Mouse (Mus musculus): Measurements from ENCODE around the gene Zfyve9.
"Not testable (repeated sequence)": the region's sequence is repeated elsewhere in the genome, so short reads cannot be mapped to it uniquely, and the experiment has no call there.

The Zfyve9 gene

DNA sequence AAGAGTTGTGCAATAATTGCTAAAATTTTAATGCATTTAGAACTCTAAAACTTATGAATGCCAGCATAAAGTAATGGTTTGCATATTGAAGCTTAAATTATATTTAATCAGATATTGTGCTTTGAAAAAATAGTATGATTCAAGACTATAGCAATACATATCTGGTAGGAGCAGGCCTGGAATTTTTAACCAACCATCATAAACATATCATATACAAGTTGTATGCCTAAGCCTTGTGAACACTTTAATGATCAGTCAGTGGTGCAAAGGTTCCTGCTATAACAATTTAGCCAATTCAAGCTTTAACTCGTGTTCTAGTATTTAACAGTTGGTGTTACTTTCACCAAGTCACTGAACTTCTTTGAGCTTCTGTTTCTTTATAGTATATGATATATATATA lies 50.1 kb downstream of the Zfyve9 start:
- ATAC-seq (ENCODE audit: insufficient number of reproducible peaks, low FRiP score, low TSS enrichment): no peak

GRCm38 (mm10) chr4:108724102-108724501 lies 56.5 kb downstream of the Zfyve9 start:
- ATAC-seq (ENCODE audit: insufficient number of reproducible peaks, low FRiP score, low TSS enrichment): no peak

- no peak for ATAC-seq (ENCODE audit: insufficient number of reproducible peaks, low FRiP score, low TSS enrichment)
These were observed 59.3 kb downstream of the Zfyve9 start for GRCm38 (mm10) chr4:108721245-108721784.

- no peak for ATAC-seq (ENCODE audit: insufficient number of reproducible peaks, low FRiP score, low TSS enrichment)
These were observed 61.2 kb downstream of the Zfyve9 start, which contains the start of gene 3110021N24Rik for GRCm38 (mm10) chr4:108719349-108719748. TSS of gene 3110021N24Rik (plus strand) at chr4:108719649.

GRCm38 (mm10) chr4:108708209-108708608 lies 72.4 kb downstream of the Zfyve9 start:
- ATAC-seq (ENCODE audit: insufficient number of reproducible peaks, low FRiP score, low TSS enrichment): no peak

GRCm38 (mm10) chr4:108696934-108697333 lies 83.7 kb downstream of the Zfyve9 start:
- no peak for ATAC-seq (ENCODE audit: insufficient number of reproducible peaks, low FRiP score, low TSS enrichment)

DNA sequence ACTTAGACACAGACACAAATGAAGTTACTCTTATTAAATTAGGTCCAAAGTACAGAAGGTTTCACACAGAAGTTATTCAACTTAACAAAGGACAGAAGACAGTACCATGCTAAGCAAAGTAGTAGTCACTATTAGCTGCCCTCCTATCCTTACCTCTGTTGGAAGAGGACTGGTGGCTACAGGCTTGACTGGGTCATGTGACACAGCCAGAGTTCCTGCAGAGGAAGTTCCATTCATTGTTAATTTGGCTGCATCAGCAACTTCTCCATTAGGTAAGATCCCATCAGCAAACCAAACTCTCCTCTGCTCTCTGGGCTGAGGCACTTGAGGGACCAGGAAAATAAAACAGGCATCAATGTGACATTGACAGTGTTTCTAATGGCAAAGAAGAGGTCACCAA lies 89.1 kb downstream of the Zfyve9 start:
- ATAC-seq (ENCODE audit: insufficient number of reproducible peaks, low FRiP score, low TSS enrichment): no peak

- ATAC-seq (ENCODE audit: insufficient number of reproducible peaks, low FRiP score, low TSS enrichment): no peak
These were observed 90.1 kb downstream of the Zfyve9 start for GRCm38 (mm10) chr4:108690479-108690878.

GRCm38 (mm10) chr4:108687098-108687497 lies 93.5 kb downstream of the Zfyve9 start:
- not testable (repeated sequence) for ATAC-seq (ENCODE audit: insufficient number of reproducible peaks, low FRiP score, low TSS enrichment)

GRCm38 (mm10) chr4:108686156-108686555 lies 94.4 kb downstream of the Zfyve9 start:
- ATAC-seq (ENCODE audit: insufficient number of reproducible peaks, low FRiP score, low TSS enrichment): no peak

GRCm38 (mm10) chr4:108664407-108664806 lies 116.2 kb downstream of the Zfyve9 start:
- ATAC-seq (ENCODE audit: insufficient number of reproducible peaks, low FRiP score, low TSS enrichment): no peak

DNA sequence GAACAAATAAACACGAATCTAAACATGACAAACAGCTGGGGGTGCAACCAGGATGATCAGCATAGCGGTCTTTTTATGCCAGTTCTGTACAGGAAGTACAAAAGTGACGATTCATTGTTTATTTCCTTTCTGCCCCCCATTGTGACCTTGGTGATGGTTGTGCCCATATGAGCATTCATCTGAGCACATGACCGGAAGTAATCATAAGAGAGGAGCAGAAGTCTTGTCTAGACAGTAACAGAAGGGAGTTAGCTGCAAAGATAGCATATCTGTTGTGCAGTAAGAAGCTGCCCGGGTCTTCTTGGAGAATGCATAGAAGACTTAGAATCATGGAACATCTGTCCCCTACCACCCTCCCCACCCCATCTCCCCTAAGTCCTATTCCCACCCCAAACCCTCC lies 141.8 kb downstream of the Zfyve9 start:
- no peak for ATAC-seq (ENCODE audit: insufficient number of reproducible peaks, low FRiP score, low TSS enrichment)

DNA sequence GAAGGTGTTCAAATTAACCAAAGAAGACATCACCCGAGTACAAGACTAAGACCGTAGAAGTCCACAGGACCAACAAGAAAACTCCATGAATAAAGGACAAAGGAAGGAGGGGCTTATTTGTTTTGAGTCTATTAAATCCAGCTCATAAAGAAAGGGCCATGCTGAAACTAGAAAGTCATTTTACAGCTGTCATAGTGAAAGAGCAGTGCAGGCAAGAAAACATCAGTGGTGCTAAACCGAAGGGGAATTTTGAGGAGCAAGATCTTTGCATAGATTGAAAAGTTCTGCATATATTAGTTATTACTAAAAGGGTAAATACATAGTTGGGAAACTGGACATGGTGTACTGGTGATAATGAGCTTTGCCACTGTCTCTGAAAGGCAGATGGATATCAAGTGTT lies 142.9 kb downstream of the Zfyve9 start:
- no peak for ATAC-seq (ENCODE audit: insufficient number of reproducible peaks, low FRiP score, low TSS enrichment)

- no peak for ATAC-seq (ENCODE audit: insufficient number of reproducible peaks, low FRiP score, low TSS enrichment)
These were observed 145.5 kb downstream of the Zfyve9 start for GRCm38 (mm10) chr4:108635101-108635500.

- ATAC-seq (ENCODE audit: insufficient number of reproducible peaks, low FRiP score, low TSS enrichment): no peak
These were observed 145.9 kb downstream of the Zfyve9 start for GRCm38 (mm10) chr4:108634696-108635095.

- ATAC-seq (ENCODE audit: insufficient number of reproducible peaks, low FRiP score, low TSS enrichment): no peak
These were observed 146.9 kb downstream of the Zfyve9 start for GRCm38 (mm10) chr4:108633703-108634102.

- ATAC-seq (ENCODE audit: insufficient number of reproducible peaks, low FRiP score, low TSS enrichment): no peak
These were observed 149.0 kb downstream of the Zfyve9 start for GRCm38 (mm10) chr4:108631616-108632015.

GRCm38 (mm10) chr4:108630096-108630495 lies 150.5 kb downstream of the Zfyve9 start:
- ATAC-seq (ENCODE audit: insufficient number of reproducible peaks, low FRiP score, low TSS enrichment): no peak

GRCm38 (mm10) chr4:108629363-108629880 lies 151.2 kb downstream of the Zfyve9 start:
- no peak for ATAC-seq (ENCODE audit: insufficient number of reproducible peaks, low FRiP score, low TSS enrichment)

DNA sequence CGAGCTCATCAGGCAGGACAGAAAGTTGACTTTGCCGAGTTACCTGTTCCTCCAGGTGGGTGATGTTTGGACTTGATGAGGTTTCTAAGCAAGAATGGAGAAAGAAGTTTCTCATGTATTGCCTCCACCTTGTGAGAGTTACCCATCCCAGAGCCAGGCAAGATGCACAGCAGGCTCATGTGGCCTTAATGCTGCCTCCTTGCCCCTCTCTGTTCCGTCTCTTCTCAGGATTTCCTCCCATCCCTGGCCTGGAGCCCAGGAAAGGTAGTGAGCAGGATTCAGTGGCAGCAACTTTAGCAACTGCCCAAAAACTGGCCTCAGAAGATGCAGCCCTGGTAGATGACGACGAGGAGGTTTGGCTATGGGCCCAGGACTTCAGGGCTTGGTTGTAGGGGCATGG lies 153.5 kb downstream of the Zfyve9 start:
- no peak for ATAC-seq (ENCODE audit: insufficient number of reproducible peaks, low FRiP score, low TSS enrichment)

DNA sequence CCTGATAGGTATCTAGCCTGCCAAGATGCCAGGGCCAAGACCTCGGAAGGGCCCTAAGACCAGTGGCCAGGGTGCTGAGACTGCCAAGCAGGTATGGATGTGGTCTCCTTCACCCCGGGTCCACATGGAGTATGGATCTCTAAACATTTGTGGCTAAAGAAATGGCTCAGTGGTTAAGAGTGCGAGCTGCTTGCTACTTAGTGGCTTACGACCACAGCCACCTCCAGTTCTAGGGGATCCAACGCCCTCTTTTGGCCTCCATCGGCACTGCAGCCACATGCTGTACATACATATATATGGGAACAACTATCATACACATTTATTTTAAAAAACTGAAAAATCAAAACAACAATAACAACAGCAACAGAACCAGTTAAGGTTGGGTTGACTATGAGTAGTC lies 159.1 kb downstream of the Zfyve9 start:
- no peak for ATAC-seq (ENCODE audit: insufficient number of reproducible peaks, low FRiP score, low TSS enrichment)

DNA sequence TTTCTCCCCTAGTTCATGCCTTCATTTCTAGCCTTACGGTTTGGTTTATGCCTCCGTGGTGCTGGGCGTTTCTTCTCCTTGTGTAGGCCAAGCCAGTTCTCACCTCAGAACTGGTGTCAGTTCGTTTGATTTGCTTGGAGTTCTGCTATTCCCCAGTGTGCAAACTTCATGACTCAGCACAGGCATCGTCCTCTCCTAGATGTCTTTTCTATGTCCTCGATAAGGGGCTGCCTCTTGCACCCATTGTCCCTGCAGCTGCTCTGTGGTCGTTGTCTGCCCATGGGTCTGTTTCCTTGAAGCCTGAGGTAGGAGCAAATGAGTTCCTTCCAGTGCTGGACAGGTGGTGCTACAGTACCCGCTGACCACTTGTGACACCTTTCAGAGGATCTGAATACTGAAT lies 160.1 kb downstream of the Zfyve9 start:
- no peak for ATAC-seq (ENCODE audit: insufficient number of reproducible peaks, low FRiP score, low TSS enrichment)

All from cerebellum, adult (tissue).